Mouse (Mus musculus) embryonic facial prominence, embryonic 14.5 days (tissue): ENCODE data around the gene Gucy2d. TPM values are rescaled to one million over a fixed set of nuclear protein-coding genes. Genes with fewer than 3 reads are reported as not detected.
A peak's percentile ranks its signal among the peaks of the same experiment; 100 is the strongest.

Source experiments
- ATAC-seq: fragments of 200-750 bp; cut with Nextera tagmentation; 2 replicates; pipeline ENCODE4 v1.8.0; 2017; ENCODE audit warnings: low read depth, moderate number of reproducible peaks, moderate TSS enrichment
- DNase-seq: peaks from one replicate; pipeline ENCODE4 v3.0.0-alpha.2; 2015; ENCODE audit warnings: low spot score
- H3K27ac ChIP-seq: fragments of 300-500 bp; sonication (generic); replicated peaks from 2 replicates; pipeline ENCODE4 v1.5.1; 2014; ENCODE audit warnings: low read depth, mild to moderate bottlenecking, low read length, moderate library complexity
- H3K27me3 ChIP-seq: fragments of 300-500 bp; sonication (generic); replicated peaks from 2 replicates; pipeline ENCODE4 v1.6.1; 2014; ENCODE audit warnings: low read length; ENCODE audit not compliant: control insufficient read depth, insufficient read depth
- H3K36me3 ChIP-seq: fragments of 300-500 bp; sonication (generic); 2 replicates; pipeline ENCODE4 v1.6.1; 2014; ENCODE audit warnings: low read length, mixed read lengths; ENCODE audit not compliant: control insufficient read depth, insufficient read depth
- H3K4me1 ChIP-seq: fragments of 300-500 bp; sonication (generic); 2 replicates; pipeline ENCODE4 v1.6.1; 2014; ENCODE audit warnings: antibody characterized with exemption, low read length; ENCODE audit not compliant: control insufficient read depth, insufficient read depth
- H3K4me2 ChIP-seq: fragments of 300-500 bp; sonication (generic); 2 replicates; pipeline ENCODE4 v1.6.1; 2014; ENCODE audit warnings: low read depth, mild to moderate bottlenecking, low read length, moderate library complexity, mixed read lengths
- H3K4me3 ChIP-seq: fragments of 300-500 bp; sonication (generic); 2 replicates; pipeline ENCODE4 v1.5.1; 2014; ENCODE audit warnings: low read depth, mild to moderate bottlenecking, low read length
- H3K9ac ChIP-seq: fragments of 300-500 bp; sonication (generic); 2 replicates; pipeline ENCODE4 v1.6.1; 2014; ENCODE audit warnings: low read depth, mild to moderate bottlenecking, low read length, moderate library complexity, mixed read lengths
- H3K9me3 ChIP-seq: fragments of 300-500 bp; sonication (generic); 2 replicates; pipeline ENCODE4 v1.6.1; 2016; ENCODE audit warnings: low read length; ENCODE audit not compliant: control insufficient read depth
- WGBS: fragments of 180-500 bp; shearing (Covaris S2); extraction: QIAGEN DNeasy Blood & Tissue Kit; methylation state at CpG from one replicate; pipeline ENCODE4 v1.1.7; 2014; 5-methylcytosine and 5-hydroxymethylcytosine counted together
- polyA plus RNA-seq: library from polyadenylated mRNA; unstranded; fragments of >200 nt; fragmentation: Nextera tagmentation; extraction: Ambion mirVana; gene quantifications from 2 replicates; pipeline ENCODE4 v1.2.1, GENCODE M21; 2014

The Gucy2d gene
- polyA plus RNA-seq, 1 experiment from 2014 or later = 0.31 TPM

GRCm38 (mm10) chr7:98415550-98415949 is 24.7 kb upstream of the Gucy2d start:
- ATAC-seq (peak; percentile 42; the same call in 1 of the 2 replicates), DNase-seq (peak; percentile 59)
- WGBS = 12% methylated on average over 3 of the region's 3 CpGs
- no peak overlapping the region for H3K9ac ChIP-seq
- H3K4me3 ChIP-seq = no peak overlapping the region
- peaks cover 11% of the 10 kb centered on the region; the same call in 1 of the 2 replicates for H3K4me1 ChIP-seq
- 0 out of 2 replicates have a peak overlapping the region, but pooled peaks have one; percentile 22 for H3K27ac ChIP-seq
- no peaks in the 10 kb centered on the region for H3K9me3 ChIP-seq
- no peaks in the 10 kb centered on the region for H3K27me3 ChIP-seq
- no peak overlapping the region for H3K4me2 ChIP-seq
- no peaks in the 10 kb centered on the region for H3K36me3 ChIP-seq

- DNase-seq (no peak), ATAC-seq (no peak)
- Histone ChIP-seq H3K4me1 (peaks cover 11% of the 10 kb centered on the region; the same call in 1 of the 2 replicates), H3K4me2 (no peak overlapping the region), H3K27me3 (no peaks in the 10 kb centered on the region), H3K9me3 (no peaks in the 10 kb centered on the region), H3K36me3 (no peaks in the 10 kb centered on the region), H3K27ac (no peak overlapping the region), H3K4me3 (no peak overlapping the region), H3K9ac (no peak overlapping the region)
- 35% methylated on average over 4 of the region's 4 CpGs for WGBS
Measured at GRCm38 (mm10) chr7:98416020-98416419, 24.2 kb upstream of the Gucy2d start.

GRCm38 (mm10) chr7:98418031-98418805 is 22.0 kb upstream of the Gucy2d start:
- H3K9ac ChIP-seq = no peak overlapping the region
- H3K27me3 ChIP-seq = no peaks in the 10 kb centered on the region
- H3K36me3 ChIP-seq = no peaks in the 10 kb centered on the region
- no peak overlapping the region for H3K4me2 ChIP-seq
- H3K4me3 ChIP-seq = no peak overlapping the region
- no peak overlapping the region for H3K27ac ChIP-seq
- peak; percentile 51 for DNase-seq
- no peak for ATAC-seq
- peaks cover 11% of the 10 kb centered on the region; the same call in 1 of the 2 replicates for H3K4me1 ChIP-seq
- WGBS = 65% methylated on average over 17 of the region's 17 CpGs
- H3K9me3 ChIP-seq = no peaks in the 10 kb centered on the region

DNA sequence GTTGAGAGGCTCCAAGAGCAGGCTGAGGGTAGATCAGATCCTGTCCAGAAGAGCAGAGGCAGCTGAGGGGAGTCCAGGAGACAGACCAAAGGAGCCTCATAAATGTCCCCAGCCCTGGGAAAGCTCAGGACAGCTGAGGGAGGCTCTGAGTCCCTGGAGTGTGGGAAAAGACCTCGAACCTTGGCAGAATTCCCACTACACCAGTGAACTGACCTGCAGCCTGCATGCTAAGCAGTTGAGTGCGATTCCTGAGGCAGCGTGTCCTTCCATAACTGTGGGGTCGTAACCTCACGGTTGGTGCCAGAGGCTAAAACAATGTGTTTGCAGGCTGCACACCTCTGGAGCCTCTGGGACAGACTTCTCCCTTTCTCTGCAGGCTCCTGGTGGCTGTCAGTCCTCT is 20.9 kb upstream of the Gucy2d start:
- Histone ChIP-seq H3K9me3 (no peaks in the 10 kb centered on the region), H3K27me3 (no peaks in the 10 kb centered on the region), H3K4me1 (peaks cover 11% of the 10 kb centered on the region; the same call in 1 of the 2 replicates), H3K9ac (no peak overlapping the region), H3K27ac (no peak overlapping the region), H3K4me2 (no peak overlapping the region), H3K36me3 (no peaks in the 10 kb centered on the region), H3K4me3 (no peak overlapping the region)
- DNase-seq (no peak), ATAC-seq (no peak)
- 39% methylated on average over 5 of the region's 5 CpGs for WGBS

- H3K9me3 ChIP-seq = no peaks in the 10 kb centered on the region
- no peak overlapping the region for H3K4me2 ChIP-seq
- DNase-seq = no peak
- WGBS = 67% methylated on average over 11 of the region's 11 CpGs
- H3K9ac ChIP-seq = no peak overlapping the region
- no peak overlapping the region; the same call in 1 of the 2 replicates for H3K27ac ChIP-seq
- no peaks in the 10 kb centered on the region for H3K27me3 ChIP-seq
- 0 out of 2 replicates have a peak, but pooled peaks have one; percentile 19 for ATAC-seq
- H3K4me1 ChIP-seq = no peaks in the 10 kb centered on the region
- no peak overlapping the region for H3K4me3 ChIP-seq
- H3K36me3 ChIP-seq = no peaks in the 10 kb centered on the region
Measured at GRCm38 (mm10) chr7:98423546-98423945, 16.7 kb upstream of the Gucy2d start.

- no peak overlapping the region for H3K4me3 ChIP-seq
- no peak overlapping the region for H3K27ac ChIP-seq
- no peaks in the 10 kb centered on the region for H3K9me3 ChIP-seq
- no peaks in the 10 kb centered on the region for H3K27me3 ChIP-seq
- H3K36me3 ChIP-seq = no peaks in the 10 kb centered on the region
- DNase-seq = peak; percentile 82
- H3K4me2 ChIP-seq = no peak overlapping the region
- 45% methylated on average over 6 of the region's 6 CpGs for WGBS
- peak; percentile 82 for ATAC-seq
- no peak overlapping the region for H3K9ac ChIP-seq
- no peaks in the 10 kb centered on the region for H3K4me1 ChIP-seq
Measured at GRCm38 (mm10) chr7:98424396-98424795, 15.8 kb upstream of the Gucy2d start.

DNA sequence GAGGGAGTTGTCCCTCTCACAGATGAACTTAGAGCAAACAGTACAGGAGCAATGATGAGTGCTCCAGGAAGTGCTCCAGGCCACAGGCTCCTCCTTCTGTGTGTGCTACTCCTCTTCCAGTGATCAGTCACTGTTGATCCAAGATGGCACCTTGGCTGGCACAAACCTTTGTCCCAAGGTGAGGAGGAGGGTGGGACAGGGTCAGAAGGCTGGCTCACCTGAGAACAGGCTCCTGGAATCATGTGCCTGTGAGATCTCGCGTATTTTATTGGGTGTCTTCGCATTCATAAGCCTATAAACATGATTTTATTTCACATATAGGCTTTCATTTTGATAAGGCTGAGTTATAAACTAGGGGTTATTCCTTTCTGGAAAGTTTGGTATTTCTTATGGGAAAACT is 14.7 kb upstream of the Gucy2d start:
- ATAC-seq (no peak), DNase-seq (no peak)
- no peak overlapping the region for H3K4me3 ChIP-seq
- H3K4me2 ChIP-seq = no peak overlapping the region
- WGBS = 96% methylated on average over 3 of the region's 3 CpGs
- H3K27me3 ChIP-seq = no peaks in the 10 kb centered on the region
- no peaks in the 10 kb centered on the region for H3K9me3 ChIP-seq
- no peaks in the 10 kb centered on the region for H3K4me1 ChIP-seq
- no peak overlapping the region for H3K9ac ChIP-seq
- no peaks in the 10 kb centered on the region for H3K36me3 ChIP-seq
- no peak overlapping the region for H3K27ac ChIP-seq

GRCm38 (mm10) chr7:98426641-98427040 is 13.6 kb upstream of the Gucy2d start:
- H3K27me3 ChIP-seq = no peaks in the 10 kb centered on the region
- H3K36me3 ChIP-seq = no peaks in the 10 kb centered on the region
- no peaks in the 10 kb centered on the region for H3K4me1 ChIP-seq
- no peak overlapping the region for H3K9ac ChIP-seq
- DNase-seq (no peak), ATAC-seq (no peak)
- no peaks in the 10 kb centered on the region for H3K9me3 ChIP-seq
- no peak overlapping the region for H3K27ac ChIP-seq
- no peak overlapping the region for H3K4me3 ChIP-seq
- 75% methylated on average over 5 of the region's 5 CpGs for WGBS
- no peak overlapping the region for H3K4me2 ChIP-seq
